Comparison of ENCODE assay signal across 9 mouse cellular contexts in genomic region chr10:70183210-70184080, GRCm38 (mm10). TPM values are rescaled to one million over a fixed set of nuclear protein-coding genes. Genes with fewer than 3 reads are reported as not detected.
DNase-seq lines count a peak whose midpoint lies in the region; ATAC-seq lines count a peak whose summit lies in the region.
"Had no signal": no experiment of that assay in that cellular context is flagged by ENCODE, and none has a peak within 500 bp of the region (broad histone marks: within the 10 kb centered on the region; RNA-seq: fewer than 3 reads in every experiment).

No protein-coding gene starts in this region.

- no peak overlapping the region for H3K9ac ChIP-seq in forebrain, embryonic 16.5 days (replicated peaks; ENCODE audit: low read depth, low read length)
- no peak overlapping the region for H3K9ac ChIP-seq in hindbrain, embryonic 14.5 days
- H3K9ac ChIP-seq: embryonic facial prominence, embryonic 12.5 days had no signal

- peaks cover 12% of the 10 kb centered on the region for H3K4me1 ChIP-seq in forebrain, embryonic 10.5 days
- peaks cover 6% of the 10 kb centered on the region for H3K4me1 ChIP-seq in forebrain, embryonic 16.5 days (replicated peaks; ENCODE audit: control insufficient read depth, insufficient read depth, low read length)
- peaks cover 11% of the 10 kb centered on the region for H3K4me1 ChIP-seq in brown adipose tissue, adult 24 weeks (ENCODE audit: control insufficient read depth, insufficient read depth, insufficient read length, low read length)
- H3K4me1 ChIP-seq in hindbrain, embryonic 14.5 days (replicated peaks; ENCODE audit: control insufficient read depth, insufficient read depth, low read length), result peaks cover 9% of the 10 kb centered on the region

- no peaks in the 10 kb centered on the region for H3K27me3 ChIP-seq in forebrain, embryonic 10.5 days (ENCODE audit: poor library complexity, severe bottlenecking)
- no peaks in the 10 kb centered on the region for H3K27me3 ChIP-seq in forebrain, embryonic 16.5 days (replicated peaks; ENCODE audit: control insufficient read depth, insufficient read depth, low read length)
- H3K27me3 ChIP-seq in hindbrain, embryonic 14.5 days (ENCODE audit: control insufficient read depth, insufficient read depth, low read length), result no peaks in the 10 kb centered on the region
- H3K27me3 ChIP-seq: embryonic facial prominence, embryonic 12.5 days had no signal

- peak overlapping the region; percentile 41 for H3K27ac ChIP-seq in forebrain, embryonic 10.5 days
- no peak overlapping the region for H3K27ac ChIP-seq in forebrain, embryonic 16.5 days (ENCODE audit: low read length)
- peak overlapping the region; percentile 48 for H3K27ac ChIP-seq in brown adipose tissue, adult 24 weeks (replicated peaks; ENCODE audit: low read depth, low read length)
- H3K27ac ChIP-seq in hindbrain, embryonic 14.5 days, result 0 out of 2 replicates have a peak overlapping the region, but pooled peaks have one; percentile 9
- H3K27ac ChIP-seq: embryonic facial prominence, embryonic 12.5 days had no signal

- no peaks in the 10 kb centered on the region for H3K9me3 ChIP-seq in forebrain, embryonic 10.5 days
- no peaks in the 10 kb centered on the region for H3K9me3 ChIP-seq in forebrain, embryonic 16.5 days (ENCODE audit: control insufficient read depth, low read length)
- no peaks in the 10 kb centered on the region for H3K9me3 ChIP-seq in hindbrain, embryonic 14.5 days (ENCODE audit: control insufficient read depth, low read length)
- H3K9me3 ChIP-seq: embryonic facial prominence, embryonic 12.5 days had no signal

- peaks cover 72% of the 10 kb centered on the region for H3K36me3 ChIP-seq in forebrain, embryonic 10.5 days (replicated peaks)
- H3K36me3 ChIP-seq in forebrain, embryonic 16.5 days (ENCODE audit: control insufficient read depth, insufficient read depth), result peaks cover 3% of the 10 kb centered on the region
- H3K36me3 ChIP-seq in hindbrain, embryonic 14.5 days (replicated peaks; ENCODE audit: control insufficient read depth, insufficient read depth), result peaks cover 25% of the 10 kb centered on the region

- DNase-seq in forebrain, embryonic 10.5 days (ENCODE audit: extremely low spot score, low spot score), result no peak
- DNase-seq in hindbrain, embryonic 14.5 days (ENCODE audit: low spot score), result no peak
- peak; percentile 78 for DNase-seq in lung, postnatal 10 days
- DNase-seq in frontal cortex, postnatal 10 days (ENCODE audit: low spot score in 2 of 2), result no peak
- no peak for DNase-seq in left cerebral cortex, adult 8-10 months (ENCODE audit: low spot score in 2 of 2)
- DNase-seq in thymus, postnatal 25 days, result no peak

- 74% methylated on average over 15 of the region's 15 CpGs for WGBS in forebrain, embryonic 10.5 days
- WGBS in forebrain, embryonic 16.5 days, result 53% methylated on average over 15 of the region's 15 CpGs
- WGBS in hindbrain, embryonic 14.5 days, result 57% methylated on average over 15 of the region's 15 CpGs

- H3K4me2 ChIP-seq in forebrain, embryonic 16.5 days (ENCODE audit: low read length), result no peak overlapping the region
- H3K4me2 ChIP-seq in hindbrain, embryonic 14.5 days (replicated peaks), result no peak overlapping the region
- H3K4me2 ChIP-seq: embryonic facial prominence, embryonic 12.5 days had no signal

- no peak for ATAC-seq in forebrain, embryonic 16.5 days
- ATAC-seq in hindbrain, embryonic 14.5 days (ENCODE audit: low FRiP score), result peak; percentile 34; the same call in 1 of the 2 replicates

- H3K4me3 ChIP-seq in forebrain, embryonic 10.5 days, result no peak overlapping the region
- H3K4me3 ChIP-seq in forebrain, embryonic 16.5 days (replicated peaks; ENCODE audit: low read length), result no peak overlapping the region
- no peak overlapping the region for H3K4me3 ChIP-seq in brown adipose tissue, adult 24 weeks (ENCODE audit: insufficient read depth, low read depth, low read length)
- H3K4me3 ChIP-seq in hindbrain, embryonic 14.5 days (replicated peaks; ENCODE audit: low read length), result no peak overlapping the region
- H3K4me3 ChIP-seq: embryonic facial prominence, embryonic 12.5 days had no signal

RNA-seq across cellular contexts. Expression of gene Mrln, which starts 21.0 kb away (rescaled TPM):
- polyA plus RNA-seq in forebrain, embryonic 10.5 days (2016; fragmentation: Nextera tagmentation; extraction: Ambion mirVana), result 1.5 TPM in 1 of 2 replicates, not detected in the other
- polyA plus RNA-seq in forebrain, embryonic 16.5 days (2015; fragmentation: Nextera tagmentation; extraction: Ambion mirVana), result not detected in 2 replicates
- polyA plus RNA-seq in brown adipose tissue, adult 24 weeks (2012; ENCODE audit: insufficient read depth, insufficient read length, missing spikeins), result 5.4 and 5.7 TPM in 2 replicates
- 0.55 and 0.59 TPM in 2 replicates for polyA plus RNA-seq in hindbrain, embryonic 14.5 days (2014; fragmentation: Nextera tagmentation; extraction: Ambion mirVana)
- not detected for total RNA-seq in left cerebral cortex, adult 8-10 months (2022)
